Mouse (Mus musculus) erythroblast, embryonic 14.5 days (primary cell): ENCODE data around the gene Hspb2.

ENCODE experiments used
- GATA1 ChIP-seq: IDR thresholded peaks from 2 replicates; pipeline ENCODE4 v1.6.1; 2012; ENCODE audit warnings: low read length, inconsistent platforms, mixed read lengths
- TAL1 ChIP-seq: IDR thresholded peaks from 3 replicates; pipeline ENCODE4 v1.6.1; 2012; ENCODE audit warnings: low read length, inconsistent platforms, mixed read lengths

DNA sequence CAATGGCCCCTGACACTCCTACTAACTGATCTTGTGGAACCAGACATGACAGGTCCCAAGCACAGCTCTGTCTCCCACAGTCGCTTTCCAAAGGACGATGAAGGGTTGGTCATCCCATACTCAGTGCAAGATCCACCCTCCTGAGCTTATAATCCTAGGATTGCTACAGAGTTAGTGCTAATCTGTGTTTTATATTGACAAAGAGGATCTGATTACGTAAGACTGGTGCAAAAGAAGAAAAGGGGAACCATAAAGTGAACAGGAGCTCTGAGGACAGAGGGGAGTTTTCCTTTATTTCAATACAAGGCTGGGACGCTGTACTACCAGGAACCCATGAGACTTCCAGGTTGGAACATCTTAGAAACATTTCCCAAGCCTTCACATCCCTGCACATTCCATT lies 40.8 kb downstream of the Hspb2 start:
- TF ChIP-seq TAL1 (no peak), GATA1 (no peak)
